Mouse (Mus musculus) spleen, adult 2 months (tissue): ENCODE results near the gene Bcl7b. TPM values are rescaled to one million over a fixed set of nuclear protein-coding genes. Genes with fewer than 3 reads are reported as not detected.
"Not testable (repeated sequence)": the region's sequence is repeated elsewhere in the genome, so short reads cannot be mapped to it uniquely, and the experiment has no call there.

Source experiments
- DNase-seq, 2 experiments: peaks; one replicate each; pipeline versions ENCODE4 v3.0.0 to v3.0.0-alpha.2; 2012 to 2021; ENCODE audit warnings: low spot score in 2 of 2, low read depth in 1 of 2
- H3K27ac ChIP-seq: fragments of 200-500 bp; 2 replicates; pipeline ENCODE4 v1.5.1; 2012; ENCODE audit warnings: low read length, inconsistent platforms; ENCODE audit not compliant: insufficient read depth
- H3K27me3 ChIP-seq: fragments of 200-500 bp; 2 replicates; pipeline ENCODE4 v1.6.1; 2012; ENCODE audit warnings: mild to moderate bottlenecking, moderate library complexity, low read length, inconsistent platforms; ENCODE audit not compliant: control insufficient read depth, insufficient read depth
- H3K36me3 ChIP-seq: fragments of 200-500 bp; 2 replicates; pipeline ENCODE4 v1.6.1; 2012; ENCODE audit warnings: mild to moderate bottlenecking, low read length, inconsistent platforms; ENCODE audit not compliant: control insufficient read depth, insufficient read depth
- H3K4me1 ChIP-seq: fragments of 200-500 bp; 2 replicates; pipeline ENCODE4 v1.6.1; 2011; ENCODE audit warnings: inconsistent platforms; ENCODE audit not compliant: control insufficient read depth, insufficient read depth, insufficient read length
- H3K4me3 ChIP-seq: fragments of 200-500 bp; 2 replicates; pipeline ENCODE4 v1.5.1; 2011; ENCODE audit warnings: mild to moderate bottlenecking, inconsistent platforms; ENCODE audit not compliant: insufficient read depth, insufficient read length; ENCODE audit errors: extremely low read depth
- CTCF ChIP-seq: fragments of 200-500 bp; IDR thresholded peaks from 2 replicates; pipeline ENCODE4 v1.5.1; 2011; ENCODE audit warnings: mild to moderate bottlenecking, inconsistent platforms; ENCODE audit not compliant: insufficient read depth, insufficient read length, insufficient replicate concordance; ENCODE audit errors: extremely low read depth
- POLR2A ChIP-seq: fragments of 200-500 bp; IDR thresholded peaks from 2 replicates; pipeline ENCODE4 v1.6.1; 2011; ENCODE audit warnings: low read depth, low read length, inconsistent platforms
- WGBS: fragments of 180-500 bp; shearing (Covaris S2); methylation state at CpG from one replicate; pipeline ENCODE4 v1.1.7; 2018; 5-methylcytosine and 5-hydroxymethylcytosine counted together
- polyA plus RNA-seq: library from polyadenylated mRNA; depleted of rRNA; stranded (reverse); fragments of >200 nt; gene quantifications from 2 replicates; pipeline ENCODE4 v1.2.3, GENCODE M21; 2012

Gene Bcl7b
- polyA plus RNA-seq, 1 experiment = 37.3 TPM

DNA sequence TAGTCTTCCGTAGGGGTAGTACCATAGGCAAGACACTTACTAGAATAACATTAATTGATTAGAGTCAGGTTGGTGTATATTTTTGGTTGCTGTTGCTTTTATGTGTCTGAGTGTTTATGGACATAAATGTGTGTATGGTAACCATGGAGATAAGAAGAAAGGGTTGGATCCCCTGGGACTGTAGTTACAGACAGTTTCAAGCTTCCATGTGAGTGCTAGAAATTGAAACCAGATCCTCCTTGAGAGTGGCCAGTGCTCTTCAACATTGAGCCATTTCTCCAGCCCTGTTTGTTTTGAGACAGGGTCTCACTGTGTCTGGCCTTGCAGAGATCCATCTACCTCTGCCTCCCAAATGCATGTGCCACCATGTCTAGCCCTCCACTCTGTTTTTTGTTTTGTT lies 24.3 kb downstream of the Bcl7b start:
- H3K27me3 ChIP-seq = no peaks in the 10 kb centered on the region
- H3K27ac ChIP-seq = no peak overlapping the region
- DNase-seq = no peak
- H3K4me3 ChIP-seq = no peak overlapping the region
- WGBS = 98% methylated on average over 1 of the region's 1 CpGs
- peaks cover 3% of the 10 kb centered on the region for H3K36me3 ChIP-seq
- no peak for TF ChIP-seq POLR2A
- TF ChIP-seq CTCF = no peak
- H3K4me1 ChIP-seq = peaks cover 9% of the 10 kb centered on the region

DNA sequence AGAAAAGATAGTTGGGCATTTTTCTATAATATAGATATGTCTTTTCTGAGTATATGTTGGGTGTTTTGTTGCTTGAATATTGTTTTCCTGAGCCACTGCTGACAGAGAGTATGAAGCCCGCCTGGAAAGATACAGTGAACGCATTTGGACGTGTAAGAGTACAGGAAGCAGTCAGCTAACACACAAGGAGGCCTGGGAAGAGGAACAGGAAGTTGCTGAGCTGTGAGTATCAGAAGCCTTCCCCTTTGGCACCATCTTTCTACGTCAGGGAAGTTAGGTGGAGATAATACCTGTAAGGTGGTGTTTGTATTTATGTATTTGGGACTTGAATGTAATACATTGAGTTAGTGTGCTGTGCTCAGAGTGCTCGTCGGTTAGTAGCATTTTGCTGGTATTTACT lies 28.3 kb downstream of the Bcl7b start:
- Histone ChIP-seq H3K27me3 (no peaks in the 10 kb centered on the region), H3K27ac (no peak overlapping the region), H3K4me3 (no peak overlapping the region), H3K4me1 (no peaks in the 10 kb centered on the region; the same call in 1 of the 2 replicates), H3K36me3 (peaks cover 16% of the 10 kb centered on the region)
- WGBS = 44% methylated on average over 6 of the region's 6 CpGs
- no peak for DNase-seq
- TF ChIP-seq CTCF = no peak
- no peak for TF ChIP-seq POLR2A

DNA sequence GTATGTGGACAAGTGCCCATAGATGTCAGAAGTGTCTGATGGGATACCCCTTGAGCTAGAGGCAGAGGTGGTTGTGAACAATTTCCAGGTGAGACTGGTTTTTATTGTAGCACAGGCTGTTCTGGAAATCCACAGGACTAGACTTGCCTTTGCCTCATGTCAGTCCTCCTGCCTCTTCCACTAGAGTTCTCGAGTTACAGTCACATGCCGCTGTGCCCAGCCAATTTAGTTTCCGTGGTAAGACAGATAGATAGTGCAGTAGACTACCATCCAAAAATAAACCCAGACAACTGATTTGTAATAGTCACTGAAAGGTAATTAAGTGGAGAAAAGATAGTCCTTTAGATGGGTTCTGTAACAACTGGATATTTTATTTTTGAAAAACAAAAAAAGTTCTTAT lies 34.7 kb downstream of the Bcl7b start:
- no peak for DNase-seq
- WGBS = 91% methylated on average over 3 of the region's 3 CpGs
- Histone ChIP-seq H3K4me1 (no peaks in the 10 kb centered on the region), H3K36me3 (peaks cover 35% of the 10 kb centered on the region), H3K27ac (no peak overlapping the region), H3K4me3 (no peak overlapping the region), H3K27me3 (no peaks in the 10 kb centered on the region)
- no peak for TF ChIP-seq CTCF
- no peak for TF ChIP-seq POLR2A

DNA sequence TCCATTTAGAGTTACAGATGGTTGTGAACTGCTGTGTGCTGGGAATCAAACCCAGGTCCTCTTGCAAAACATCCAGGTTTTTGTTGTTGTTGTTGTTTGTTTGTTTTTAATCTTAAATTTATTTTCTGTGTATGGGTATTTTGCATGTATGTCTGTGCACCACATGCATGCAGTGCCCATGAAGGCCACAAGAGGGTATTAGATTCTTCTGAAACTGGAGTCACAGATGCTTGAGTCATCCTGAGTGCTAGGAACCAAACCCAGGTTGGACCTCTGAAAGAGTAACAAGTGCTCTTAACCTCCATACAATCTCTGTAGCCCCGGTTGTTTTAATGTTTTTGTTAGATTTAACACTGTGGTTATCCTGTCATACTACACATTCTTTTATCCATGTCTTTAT lies 40.1 kb downstream of the Bcl7b start:
- no peak for DNase-seq
- H3K27ac ChIP-seq = no peak overlapping the region
- TF ChIP-seq POLR2A (no peak), CTCF (no peak)
- H3K36me3 ChIP-seq = peaks cover 44% of the 10 kb centered on the region
- no peak overlapping the region for H3K4me3 ChIP-seq
- no peaks in the 10 kb centered on the region for H3K4me1 ChIP-seq
- no peaks in the 10 kb centered on the region; the same call in 1 of the 2 replicates for H3K27me3 ChIP-seq
- 98% methylated on average over 1 of the region's 1 CpGs for WGBS

DNA sequence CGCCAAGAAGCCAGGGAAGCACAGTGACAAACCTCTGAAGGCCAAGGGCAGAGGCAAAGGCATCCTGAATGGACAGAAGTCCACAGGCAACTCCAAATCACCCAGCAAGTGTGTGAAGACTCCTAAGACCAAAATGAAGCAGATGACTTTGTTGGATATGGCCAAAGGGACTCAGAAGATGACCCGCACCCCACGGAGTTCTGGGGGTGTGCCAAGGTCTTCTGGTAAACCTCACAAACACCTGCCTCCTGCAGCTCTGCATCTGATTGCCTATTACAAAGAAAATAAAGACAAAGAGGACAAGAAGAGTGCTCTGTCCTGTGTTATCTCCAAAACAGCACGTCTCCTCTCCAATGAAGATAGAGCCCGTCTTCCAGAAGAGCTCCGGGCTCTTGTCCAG lies 48.8 kb downstream of the Bcl7b start:
- Histone ChIP-seq H3K27ac (no peak overlapping the region), H3K4me1 (no peaks in the 10 kb centered on the region), H3K36me3 (peaks cover 49% of the 10 kb centered on the region), H3K4me3 (no peak overlapping the region), H3K27me3 (no peaks in the 10 kb centered on the region; the same call in 1 of the 2 replicates)
- TF ChIP-seq CTCF = no peak
- TF ChIP-seq POLR2A = no peak
- no peak for DNase-seq
- 92% methylated on average over 6 of the region's 6 CpGs for WGBS

DNA sequence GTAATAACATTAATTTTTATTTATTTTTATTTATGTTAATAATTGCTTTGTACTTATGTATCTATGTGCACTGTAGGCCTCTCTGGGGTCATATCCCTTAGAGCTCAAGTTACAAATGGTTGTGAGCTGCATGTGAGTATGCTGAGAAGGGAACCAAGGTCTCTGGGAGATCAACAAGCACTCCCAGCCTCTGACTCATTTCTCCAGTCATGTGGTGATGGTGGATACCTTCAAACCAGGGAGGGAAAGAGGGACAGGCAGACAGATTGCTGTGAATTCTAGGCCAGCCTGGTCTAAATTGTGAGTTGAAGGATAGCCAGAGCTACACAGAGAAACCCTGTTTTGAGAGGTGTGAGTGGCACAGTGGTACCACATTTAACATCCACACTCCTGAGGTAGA lies 52.9 kb downstream of the Bcl7b start:
- no peak overlapping the region for H3K27ac ChIP-seq
- no peak for DNase-seq

DNA sequence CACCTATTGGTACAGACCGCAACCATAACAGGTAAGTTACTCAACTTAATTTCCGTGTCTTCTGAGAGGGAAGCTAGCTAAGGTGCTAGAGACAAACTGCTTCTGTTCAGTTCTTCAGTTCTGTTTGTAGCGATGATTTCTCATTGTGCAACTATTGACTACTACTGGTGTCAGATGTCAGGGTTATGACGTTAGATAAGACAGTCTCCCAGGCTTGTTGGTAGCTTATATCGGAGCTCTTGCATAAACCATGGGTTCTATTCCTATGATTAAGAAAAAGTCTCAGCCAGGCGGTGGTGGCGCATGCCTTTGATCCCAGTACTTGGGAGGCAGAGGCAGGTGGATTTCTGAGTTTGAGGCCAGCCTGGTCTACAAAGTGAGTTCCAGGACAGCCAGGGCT lies 54.0 kb downstream of the Bcl7b start:
- Histone ChIP-seq H3K36me3 (peaks cover 52% of the 10 kb centered on the region), H3K4me1 (no peaks in the 10 kb centered on the region), H3K4me3 (no peak overlapping the region), H3K27me3 (no peaks in the 10 kb centered on the region), H3K27ac (no peak overlapping the region)
- 98% methylated on average over 7 of the region's 7 CpGs for WGBS
- no peak for DNase-seq
- TF ChIP-seq CTCF (no peak), POLR2A (no peak)

More for the DNA sequence above, 52.9 kb downstream of the Bcl7b start:
- H3K36me3 ChIP-seq = peaks cover 54% of the 10 kb centered on the region
- no peak overlapping the region for H3K4me3 ChIP-seq
- H3K27me3 ChIP-seq = no peaks in the 10 kb centered on the region
- TF ChIP-seq CTCF (no peak), POLR2A (no peak)
- no peaks in the 10 kb centered on the region for H3K4me1 ChIP-seq

DNA sequence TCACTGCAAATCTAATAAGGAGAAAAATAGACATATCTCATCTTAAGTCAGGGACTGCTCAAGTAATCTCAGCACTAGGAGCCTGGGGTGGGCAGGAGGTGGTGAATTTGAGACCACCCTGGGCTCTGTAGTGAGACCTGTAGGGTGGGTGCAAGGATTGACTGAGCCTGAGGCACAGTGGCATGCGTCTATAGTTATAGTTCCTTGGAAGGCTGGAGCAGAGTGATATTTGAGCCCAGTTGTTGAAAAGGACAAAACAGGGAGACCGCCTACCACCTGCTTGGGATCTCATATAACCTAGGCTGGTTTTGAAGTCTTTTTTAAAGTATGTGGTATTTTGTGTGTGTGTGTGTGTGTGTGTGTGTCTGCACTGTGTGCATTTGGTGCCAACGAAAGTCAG lies 56.1 kb downstream of the Bcl7b start:
- Histone ChIP-seq H3K27me3 (no peaks in the 10 kb centered on the region), H3K4me1 (no peaks in the 10 kb centered on the region), H3K4me3 (no peak overlapping the region), H3K27ac (no peak overlapping the region), H3K36me3 (peaks cover 52% of the 10 kb centered on the region)
- 97% methylated on average over 3 of the region's 3 CpGs for WGBS
- TF ChIP-seq CTCF (no peak), POLR2A (no peak)
- DNase-seq = no peak

DNA sequence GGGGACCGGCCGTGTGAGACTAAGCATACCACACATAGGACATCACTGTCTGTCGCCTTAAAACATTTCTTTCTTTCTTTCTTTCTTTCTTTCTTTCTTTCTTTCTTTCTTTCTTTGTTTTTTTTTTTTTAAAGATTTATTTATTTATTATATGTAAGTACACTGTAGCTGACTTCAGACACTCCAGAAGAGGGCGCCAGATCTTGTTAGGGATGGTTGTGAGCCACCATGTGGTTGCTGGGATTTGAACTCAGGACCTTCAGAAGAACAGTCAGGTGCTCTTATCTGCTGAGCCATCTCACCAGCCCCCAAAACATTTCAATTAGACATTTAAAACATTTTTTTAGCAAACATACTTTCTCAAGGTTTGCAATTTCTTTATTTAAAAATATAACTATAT lies 57.8 kb downstream of the Bcl7b start:
- H3K36me3 ChIP-seq = peaks cover 56% of the 10 kb centered on the region
- 97% methylated on average over 4 of the region's 4 CpGs for WGBS

More for the DNA sequence above, 57.8 kb downstream of the Bcl7b start:
- DNase-seq, H3K27me3 ChIP-seq, H3K27ac ChIP-seq, H3K4me1 ChIP-seq, H3K4me3 ChIP-seq: not testable (repeated sequence)
